Mouse (Mus musculus) right cerebral cortex, postnatal 36 days (tissue): ENCODE measurements around the gene Calhm6.
A peak's percentile ranks its signal among the peaks of the same experiment; 100 is the strongest.

Source experiments
- DNase-seq, 2 experiments: peaks; one replicate each; pipeline ENCODE4 v3.0.0; 2022; ENCODE audit warnings: low spot score in 2 of 2, mixed read lengths in 1 of 2

Calhm6 gene

DNA sequence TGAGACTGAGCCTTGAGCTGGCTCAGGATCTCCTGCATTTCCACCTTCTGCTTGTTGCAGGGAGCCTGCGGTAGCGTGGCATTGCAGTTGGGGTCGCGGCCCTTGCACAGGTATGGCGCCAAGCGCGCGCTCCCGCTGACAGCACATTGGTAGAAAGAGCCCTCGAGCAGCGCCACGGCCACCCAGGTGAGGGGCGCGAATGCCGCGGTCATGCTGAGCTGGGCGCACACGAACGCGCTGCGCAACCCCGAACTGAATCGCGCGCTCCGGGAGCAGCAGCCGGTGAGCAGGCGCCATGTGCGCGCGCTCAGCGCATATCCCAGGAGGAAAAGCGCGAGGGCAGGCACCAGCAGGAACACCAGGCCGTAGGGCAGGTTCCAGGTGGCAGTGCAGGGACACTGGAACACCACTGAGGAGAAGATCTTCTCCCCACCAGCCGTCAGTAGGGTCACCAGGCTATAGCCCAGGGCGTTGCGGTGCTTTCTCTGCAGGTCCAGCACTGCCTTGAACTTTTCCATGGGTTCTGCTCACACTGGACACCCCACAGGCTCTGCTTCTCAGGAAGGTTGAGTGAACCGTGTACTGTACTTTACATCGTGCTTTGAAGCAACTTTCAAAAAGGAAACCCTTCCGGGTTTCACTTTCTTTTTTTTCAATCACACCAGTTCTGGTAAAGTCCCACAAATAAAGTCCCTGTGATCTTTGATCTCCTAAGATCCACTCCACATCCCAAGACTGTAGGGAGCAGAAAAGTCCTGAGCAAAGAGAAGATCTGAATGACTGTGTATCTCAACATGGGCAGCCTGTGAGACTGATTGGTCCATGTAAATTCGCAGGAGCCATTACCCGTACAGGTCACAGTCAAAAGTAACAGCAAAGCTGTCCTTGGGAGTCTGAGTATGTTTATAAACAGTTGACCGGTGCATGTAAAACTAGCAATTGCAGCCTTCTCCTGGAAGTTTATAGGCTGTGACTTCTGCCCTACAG lies at the start of gene Calhm6:
TSS of gene Calhm6 (minus strand) at position 593 of the 987 bp plus-strand sequence.
- DNase-seq: peak in 1 of 2 experiments; percentile 26

DNA sequence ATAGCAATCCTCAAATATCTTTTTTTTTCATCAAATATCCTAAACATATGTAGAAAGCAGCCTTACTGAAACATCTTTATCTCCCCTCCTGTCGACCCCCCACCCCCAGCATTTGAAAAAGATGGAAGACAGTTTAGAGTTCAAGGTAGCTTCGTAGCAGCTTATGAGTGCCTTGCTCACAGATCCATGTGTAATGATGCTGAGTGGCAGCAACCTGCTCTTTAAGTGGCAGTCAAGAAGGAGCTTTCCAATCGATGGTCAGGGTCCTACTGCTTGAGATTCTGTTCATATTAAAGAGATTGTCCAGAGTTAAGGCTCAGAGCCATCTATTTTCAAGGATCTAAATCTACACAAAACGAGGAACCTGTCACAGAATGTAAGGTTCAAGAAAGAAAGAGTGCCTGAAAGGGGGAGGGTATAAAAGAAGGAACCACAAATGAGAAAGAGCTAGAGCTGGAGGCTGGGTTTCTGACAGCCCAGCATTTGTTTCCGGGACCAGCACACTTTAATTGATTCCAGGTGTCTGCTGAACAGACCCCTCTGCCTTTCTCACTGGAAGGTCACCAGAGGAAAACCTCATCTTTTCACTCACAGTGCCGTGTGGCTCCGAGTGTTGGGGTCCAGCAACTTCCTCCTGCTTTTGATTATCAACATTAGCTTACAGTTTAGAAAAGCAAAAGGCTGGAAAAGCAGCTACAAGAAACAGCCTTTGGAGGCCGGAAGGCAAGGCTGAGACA lies 48.3 kb upstream of the Calhm6 start:
- DNase-seq: no peak

DNA sequence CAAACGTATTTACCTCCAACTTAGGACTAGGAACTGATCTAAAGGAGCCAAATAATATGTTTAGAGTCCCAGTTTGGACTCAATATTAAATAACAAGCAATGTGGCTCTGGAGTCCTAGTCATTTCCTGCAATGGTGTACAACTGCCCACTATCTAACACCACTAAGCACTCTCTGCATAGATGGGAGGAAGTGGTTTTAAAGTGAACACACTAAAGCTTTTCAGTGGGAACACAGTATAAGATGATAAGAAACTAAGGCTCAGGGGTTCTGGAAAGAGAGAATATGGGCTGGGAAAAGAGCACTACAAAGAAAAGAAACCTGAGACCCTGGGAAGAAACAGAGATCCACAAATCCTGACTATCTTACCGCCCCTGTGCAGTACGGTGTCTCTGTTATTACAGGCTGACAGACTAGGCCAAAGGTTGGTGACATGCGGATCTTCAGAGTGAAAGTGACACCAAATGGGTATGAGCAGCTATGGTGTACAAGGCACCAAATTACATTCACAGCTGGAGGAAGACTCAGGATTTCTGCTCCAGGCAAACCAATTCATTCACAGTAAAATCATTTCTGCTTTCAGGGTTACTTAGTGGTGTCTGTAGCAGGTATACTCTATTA lies 45.0 kb upstream of the Calhm6 start:
- DNase-seq: no peak

DNA sequence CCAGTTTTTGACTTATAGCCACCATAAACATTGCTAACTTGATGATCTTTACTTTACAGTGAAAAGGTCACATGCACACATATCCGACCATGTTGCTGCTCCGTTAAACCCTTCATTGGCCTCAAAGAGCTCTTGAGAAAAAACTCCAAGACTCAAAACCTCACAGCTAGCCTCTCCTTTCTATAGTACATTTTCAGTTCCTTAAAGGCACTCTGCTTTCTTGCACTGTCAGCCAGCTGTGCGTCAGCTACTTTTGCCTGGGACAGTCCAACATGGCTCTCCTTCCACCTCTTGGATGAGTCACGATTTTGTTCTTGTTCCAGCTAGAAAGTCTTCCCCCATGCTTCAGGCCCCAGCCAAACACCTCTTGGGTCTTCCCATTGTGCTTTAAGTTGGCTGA lies 43.9 kb upstream of the Calhm6 start:
- DNase-seq: no peak

DNA sequence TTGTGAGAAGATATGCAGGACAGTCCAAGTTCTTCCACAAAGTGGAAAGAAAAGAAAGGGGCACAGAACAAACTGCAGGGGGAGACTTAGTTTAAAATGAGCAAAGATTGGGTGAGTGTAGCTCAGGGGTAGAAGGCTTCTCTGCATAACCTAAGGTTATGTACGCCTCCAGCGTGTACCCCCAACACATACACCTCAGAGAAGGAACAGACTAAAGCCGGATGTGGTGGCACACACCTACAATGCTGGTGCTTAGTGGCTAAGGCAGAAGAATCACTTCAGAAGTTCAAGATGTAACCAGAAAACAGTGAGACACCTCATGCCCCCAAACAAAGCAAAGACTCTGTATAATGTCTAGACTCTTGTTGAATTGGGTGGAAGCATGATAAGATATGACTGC lies 43.4 kb upstream of the Calhm6 start:
- no peak for DNase-seq

DNA sequence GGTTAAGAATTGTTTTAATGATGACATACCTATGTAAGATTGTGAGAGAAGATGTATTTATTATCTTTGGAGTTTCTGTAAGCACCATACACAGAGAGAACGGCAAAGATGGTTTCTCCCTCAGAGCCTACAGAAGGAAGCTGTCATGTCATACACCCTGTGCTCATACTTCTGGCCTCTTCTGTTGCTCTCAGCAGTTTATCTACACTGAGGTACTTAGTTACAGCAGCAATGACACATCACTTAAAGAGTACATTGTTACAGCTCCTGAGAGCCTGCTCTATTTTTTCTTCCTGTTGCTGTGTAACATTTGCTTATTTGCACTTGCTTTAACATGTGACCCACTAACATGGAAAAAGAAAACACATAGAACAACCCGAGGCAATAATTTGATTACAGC lies 39.2 kb upstream of the Calhm6 start:
- DNase-seq: no peak

DNA sequence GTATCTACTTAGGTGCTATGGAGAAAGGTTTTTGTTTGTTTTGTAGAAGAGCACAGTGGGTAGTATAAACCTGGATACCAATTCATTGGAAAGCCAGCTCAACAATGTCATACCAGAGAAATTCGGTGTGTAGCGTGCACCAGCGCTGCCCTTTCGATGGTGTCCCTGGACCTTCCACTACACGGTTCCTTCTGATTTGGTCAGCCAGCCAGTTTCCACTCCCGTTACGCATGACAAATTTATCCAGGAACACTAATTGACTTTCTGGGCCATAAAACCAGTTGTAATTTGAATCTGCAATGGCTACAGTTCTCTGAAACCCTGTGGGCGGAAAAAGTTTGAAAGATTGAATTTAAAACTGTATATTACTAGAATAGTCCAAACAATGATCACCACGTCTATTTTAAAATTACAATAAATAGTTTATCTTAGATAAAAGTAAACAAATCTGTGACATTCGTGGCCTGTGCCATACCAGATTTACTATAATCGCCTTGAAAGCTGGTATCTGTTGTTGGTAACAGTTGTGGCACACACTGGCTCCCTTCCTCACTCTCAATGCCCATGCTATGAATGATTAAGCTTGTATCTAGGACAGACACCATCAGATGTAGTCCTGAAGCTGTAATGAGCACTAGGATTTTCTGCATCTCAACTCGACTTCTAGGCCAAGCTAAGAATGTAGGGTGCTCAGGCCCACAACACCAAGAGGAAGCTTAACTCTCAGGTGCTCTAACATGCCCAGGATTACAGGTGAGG lies 28.2 kb upstream of the Calhm6 start:
- no peak for DNase-seq

DNA sequence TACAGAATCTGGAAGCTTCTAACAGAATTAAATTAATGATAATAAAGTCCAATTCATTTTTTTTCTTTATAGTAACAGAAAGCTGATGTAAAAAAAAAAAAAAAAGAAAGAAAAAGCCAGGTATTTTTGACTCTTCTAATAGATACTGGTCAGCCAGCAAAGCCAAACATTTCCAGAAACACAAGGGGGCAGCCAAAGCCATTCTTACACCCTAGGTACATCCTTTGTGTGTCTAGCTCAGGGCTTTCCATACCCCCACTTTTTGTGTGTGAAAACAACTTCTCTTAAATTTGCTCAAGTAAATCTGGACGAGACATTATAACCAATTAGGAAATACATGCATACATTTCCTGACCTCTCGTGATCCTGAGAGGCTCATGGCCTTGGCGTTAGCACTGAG lies 24.0 kb upstream of the Calhm6 start:
- DNase-seq: no peak

DNA sequence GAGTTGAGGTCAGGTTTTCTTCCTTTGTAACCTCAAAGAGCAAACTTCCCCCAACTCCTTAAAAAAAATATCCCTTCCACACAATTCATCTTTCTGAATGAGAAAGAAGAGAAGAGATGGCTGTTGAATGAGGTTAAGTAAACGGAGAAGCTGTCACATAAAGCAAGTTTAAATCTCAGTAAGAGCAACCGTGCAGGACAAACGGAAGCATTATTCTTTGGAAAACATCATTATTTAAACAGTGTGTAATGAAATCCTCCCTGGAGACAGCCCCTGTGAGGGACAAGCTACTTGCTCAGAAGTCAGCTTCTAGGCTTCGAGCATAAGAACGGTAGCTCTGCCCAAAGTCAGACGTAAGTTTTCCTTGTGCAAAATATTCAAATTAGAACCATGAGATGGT lies 22.7 kb upstream of the Calhm6 start:
- DNase-seq: no peak

DNA sequence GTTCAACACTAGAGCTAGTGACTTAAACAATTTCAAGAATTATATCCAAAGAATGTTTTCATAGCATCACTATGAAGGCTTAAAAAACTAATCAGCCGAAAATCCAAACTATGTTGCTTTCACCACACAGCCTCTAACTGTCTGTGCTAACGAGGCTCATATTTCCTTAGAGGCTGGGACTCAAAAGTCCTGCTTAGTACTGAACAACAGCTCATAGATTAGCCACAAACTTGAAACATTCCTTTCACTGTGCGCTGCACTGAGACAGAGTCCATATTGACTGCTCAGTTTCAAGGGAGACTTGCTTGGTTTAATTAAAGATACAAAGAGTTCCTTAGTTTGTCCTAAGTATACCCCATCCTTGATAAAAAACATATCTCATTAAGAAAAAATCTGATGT lies 22.0 kb upstream of the Calhm6 start:
- DNase-seq: no peak

DNA sequence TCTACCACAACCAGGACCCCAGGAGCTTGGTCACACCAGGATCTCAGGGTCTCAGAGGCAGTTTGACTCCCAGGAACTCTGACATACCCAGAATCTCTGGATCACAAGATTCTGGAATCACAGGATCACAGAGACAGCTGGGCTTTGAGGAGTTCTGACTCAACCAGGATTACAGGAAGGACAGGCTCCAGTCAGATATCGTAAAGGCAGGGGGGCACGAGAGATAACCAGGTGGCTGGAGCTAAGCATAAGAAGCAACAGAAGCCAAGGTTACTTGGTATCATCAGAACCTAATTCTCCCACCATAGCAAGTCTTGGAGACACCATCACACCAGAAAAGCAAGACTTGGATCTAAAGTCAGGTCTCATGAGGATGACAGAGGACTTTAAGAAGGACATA lies 13.9 kb upstream of the Calhm6 start:
- DNase-seq: no peak

DNA sequence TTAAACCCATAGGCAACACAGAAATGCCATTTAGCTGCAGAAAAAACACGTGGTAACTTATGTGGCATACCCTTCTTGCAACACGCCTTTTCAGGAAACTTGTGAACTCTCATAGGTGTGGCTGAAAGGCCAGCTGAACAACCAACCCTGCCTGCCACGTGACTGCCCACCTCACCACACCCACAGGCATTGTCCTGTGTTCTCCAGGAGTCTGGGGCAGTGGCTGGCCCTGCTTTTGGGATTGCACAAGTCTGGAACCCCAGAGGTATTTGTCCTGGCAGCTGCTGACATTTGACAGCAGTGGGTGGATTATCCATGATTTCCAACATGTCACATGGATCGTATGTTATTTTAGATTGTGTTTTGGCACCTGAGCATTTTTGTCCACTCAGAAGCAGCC lies 12.0 kb upstream of the Calhm6 start:
- DNase-seq: no peak

DNA sequence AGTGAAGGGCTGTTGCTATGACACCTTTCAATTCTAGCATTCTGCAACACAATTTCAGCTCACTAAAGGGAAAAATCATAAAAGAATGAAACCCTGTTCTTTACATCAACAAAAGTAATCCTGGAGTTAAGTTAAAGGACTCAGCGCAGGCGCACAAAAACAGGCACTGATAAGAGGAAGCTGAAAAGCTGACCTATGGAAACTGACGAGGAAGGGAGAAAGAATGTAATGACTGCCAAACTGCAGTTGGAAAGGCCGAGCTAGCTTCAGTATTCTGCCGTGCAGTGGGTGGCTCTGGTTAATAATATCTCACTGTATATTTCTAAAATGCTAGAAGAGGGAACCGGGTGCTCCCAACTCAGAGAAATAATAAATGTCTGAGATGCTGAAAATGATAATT lies 10.2 kb upstream of the Calhm6 start:
- DNase-seq: no peak

DNA sequence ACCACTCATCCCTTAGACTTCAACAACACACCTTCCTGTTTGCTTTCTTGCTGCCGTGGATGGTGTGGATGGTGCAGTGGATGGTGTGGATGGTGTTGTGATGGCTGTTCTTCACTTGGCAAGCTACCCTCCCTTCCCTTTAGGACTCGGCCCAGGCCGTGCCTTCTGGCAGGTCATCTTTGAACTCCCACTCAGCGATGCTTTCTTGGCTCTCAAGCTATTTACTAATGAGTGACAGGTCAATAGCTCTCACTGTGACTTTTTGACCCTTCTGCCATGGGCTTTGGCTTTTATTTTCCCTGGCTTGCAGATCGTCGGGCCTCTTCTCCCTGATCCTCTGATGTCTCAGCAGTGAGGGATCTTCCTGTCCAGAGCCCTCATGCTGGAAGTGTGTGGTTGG lies 8.6 kb upstream of the Calhm6 start:
- no peak for DNase-seq

DNA sequence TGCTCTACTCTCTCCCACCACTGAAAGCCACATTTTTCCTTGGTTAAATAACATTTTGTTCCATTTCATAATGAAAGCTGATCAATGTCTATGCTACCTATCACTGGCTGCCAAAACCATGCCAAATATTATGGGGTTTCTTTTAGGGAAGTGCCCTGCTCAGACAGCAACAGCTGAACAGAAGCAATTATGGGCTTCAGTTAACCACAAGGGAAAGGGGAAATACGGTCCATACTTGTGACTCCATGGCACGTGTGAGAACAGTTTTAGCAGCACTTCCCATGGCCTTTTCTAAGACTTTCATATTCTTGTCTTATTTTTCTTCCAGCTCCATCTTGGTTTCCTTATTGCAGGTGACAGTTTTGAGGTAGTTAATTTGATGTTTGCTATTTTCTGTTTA lies 3.6 kb upstream of the Calhm6 start:
- DNase-seq: no peak

DNA sequence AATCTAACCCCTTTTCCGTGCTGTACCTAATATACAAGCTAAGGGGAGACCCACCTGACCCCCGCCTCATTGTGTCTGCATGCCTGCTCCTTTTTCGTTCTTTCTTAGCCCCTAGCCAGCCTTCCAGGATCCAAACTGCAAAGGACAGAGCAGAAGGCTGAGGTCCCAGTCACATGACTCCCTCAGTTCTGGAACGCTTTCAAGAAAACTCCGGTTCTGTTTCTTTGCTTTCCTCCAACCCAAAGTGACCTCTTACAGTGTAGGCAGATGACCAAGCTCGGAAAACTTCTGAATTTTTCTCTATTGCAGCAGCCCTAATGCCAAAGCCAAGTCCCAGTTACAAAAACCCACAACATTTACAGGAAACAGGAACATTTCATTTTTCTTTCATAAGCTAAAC lies 607 bp upstream of the Calhm6 start:
- no peak for DNase-seq

DNA sequence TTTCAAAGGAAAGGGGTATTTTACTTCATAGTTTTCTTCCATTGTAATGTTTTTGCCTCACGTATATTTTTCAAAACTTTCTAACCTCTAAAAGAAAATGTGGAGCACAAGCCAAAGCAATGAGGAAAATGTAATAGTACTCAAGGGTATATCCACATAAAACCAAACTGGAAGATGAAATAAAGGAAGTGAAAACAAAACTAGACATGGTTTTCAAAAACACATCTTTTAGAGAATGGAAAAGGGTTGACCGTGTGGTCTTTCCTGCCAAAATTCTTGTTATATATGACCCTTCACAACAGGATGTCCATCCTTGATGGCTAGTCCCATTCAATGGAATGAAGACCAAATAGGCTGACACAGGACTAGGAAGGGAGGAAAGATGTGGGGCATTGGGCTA lies 9.4 kb downstream of the Calhm6 start:
- no peak for DNase-seq

DNA sequence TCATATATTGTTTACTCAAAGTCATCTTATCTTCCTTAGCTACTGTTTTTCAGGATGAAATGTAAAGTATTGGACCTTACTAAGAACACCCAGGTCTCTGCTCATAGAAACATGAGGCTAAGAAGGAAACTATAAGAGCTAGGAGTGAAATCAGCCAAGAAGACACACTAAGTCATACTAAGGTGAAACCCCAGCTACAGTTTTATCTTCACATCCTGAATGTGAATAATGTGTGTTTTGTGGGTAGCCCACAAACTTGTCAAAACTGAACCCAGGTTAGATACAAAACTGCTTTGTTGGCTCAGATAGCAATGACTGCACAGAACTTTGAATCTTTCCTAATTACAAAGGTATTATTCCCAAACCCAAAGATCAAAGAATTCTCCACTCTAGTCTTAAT lies 10.0 kb downstream of the Calhm6 start:
- no peak for DNase-seq

DNA sequence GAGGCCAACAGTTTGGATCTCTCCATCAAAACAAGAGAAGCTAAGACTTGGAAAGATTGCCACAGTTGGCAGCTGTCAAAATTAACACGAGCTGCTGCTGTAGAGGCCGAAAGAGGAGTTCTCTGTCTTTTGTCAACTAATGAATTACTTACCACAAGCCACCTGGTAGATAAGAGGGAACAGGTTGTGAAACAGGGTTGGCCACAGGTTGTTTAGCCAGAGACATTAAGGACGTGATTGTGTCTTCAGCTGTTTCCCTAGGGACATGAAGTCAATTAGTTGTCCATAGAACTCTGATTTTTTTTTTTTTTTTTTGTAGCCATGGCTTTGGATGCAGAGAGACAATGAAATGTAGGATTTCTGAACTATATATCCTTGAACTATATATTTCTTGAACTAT lies 10.7 kb downstream of the Calhm6 start:
- no peak for DNase-seq

DNA sequence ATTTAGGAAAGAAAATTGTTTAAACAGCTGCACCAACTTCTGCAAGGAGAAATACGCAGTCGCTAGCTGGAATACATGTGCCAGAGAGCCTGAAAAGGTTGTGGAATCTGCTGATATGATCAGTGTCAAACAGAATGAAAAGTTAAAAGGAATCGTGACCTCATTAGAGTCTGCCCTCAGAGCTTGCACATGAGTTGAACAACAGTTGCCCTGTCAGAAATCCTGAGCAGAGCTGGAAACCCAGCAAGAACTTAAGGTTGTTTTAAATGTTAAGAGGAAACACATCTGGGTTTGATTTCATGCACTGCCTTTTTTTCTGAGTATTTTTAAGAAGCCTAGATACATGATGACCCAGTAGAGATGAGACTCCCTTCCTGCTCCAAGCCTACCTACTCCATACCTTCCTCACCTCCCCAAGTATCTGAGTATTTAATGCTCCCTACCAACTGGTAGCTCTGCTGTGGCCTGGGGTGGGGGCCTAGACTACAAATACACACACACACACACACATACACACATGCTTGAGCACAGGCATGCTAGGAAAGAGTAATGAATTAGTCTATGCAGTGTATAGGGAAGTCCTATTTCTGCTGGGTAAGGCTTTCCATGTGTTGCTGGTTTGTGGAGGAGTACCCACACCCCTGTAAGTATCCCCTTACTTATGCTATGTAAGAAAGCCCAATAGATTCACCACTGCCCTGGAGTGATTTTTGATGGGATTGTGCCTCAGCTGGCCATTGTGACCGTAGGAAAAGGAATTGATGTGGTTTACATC lies 15.6 kb downstream of the Calhm6 start:
- DNase-seq: no peak

DNA sequence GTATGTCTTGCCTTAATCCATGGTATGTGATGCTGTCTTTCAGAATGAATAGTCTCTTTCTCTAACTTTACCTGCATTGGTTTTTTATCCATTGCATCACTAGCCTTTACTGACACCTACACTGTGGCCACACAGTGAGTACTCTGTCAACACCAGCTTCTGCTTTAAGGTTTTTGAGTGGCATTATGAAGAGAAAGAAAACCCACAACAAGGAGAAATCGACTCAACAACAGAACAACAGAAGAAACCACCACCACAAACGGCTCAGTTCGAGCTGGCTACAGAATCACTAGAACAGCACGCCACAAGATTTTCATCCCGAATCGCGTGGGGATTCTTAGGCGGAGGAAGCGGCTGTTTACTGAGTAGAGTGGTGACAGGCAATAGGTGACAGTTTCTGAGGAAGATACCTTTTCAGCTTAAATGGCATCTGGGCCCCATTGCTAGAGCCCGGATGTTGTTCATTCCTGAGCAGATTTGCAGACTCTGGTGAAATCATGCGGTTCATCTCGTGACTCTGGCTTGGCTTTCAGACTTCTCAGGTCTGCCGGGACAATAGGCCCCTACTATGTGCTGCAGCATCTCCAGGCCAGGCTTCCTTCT lies 16.8 kb downstream of the Calhm6 start:
- DNase-seq: no peak
